Mouse (Mus musculus): Measurements from ENCODE around the gene Sept1. TPM values are rescaled to one million over a fixed set of nuclear protein-coding genes. Genes with fewer than 3 reads are reported as not detected.
A peak's percentile ranks its signal among the peaks of the same experiment; 100 is the strongest.

Sept1 gene
- polyA plus RNA-seq, 1 experiment from 2014 or later: 12.9 TPM

DNA sequence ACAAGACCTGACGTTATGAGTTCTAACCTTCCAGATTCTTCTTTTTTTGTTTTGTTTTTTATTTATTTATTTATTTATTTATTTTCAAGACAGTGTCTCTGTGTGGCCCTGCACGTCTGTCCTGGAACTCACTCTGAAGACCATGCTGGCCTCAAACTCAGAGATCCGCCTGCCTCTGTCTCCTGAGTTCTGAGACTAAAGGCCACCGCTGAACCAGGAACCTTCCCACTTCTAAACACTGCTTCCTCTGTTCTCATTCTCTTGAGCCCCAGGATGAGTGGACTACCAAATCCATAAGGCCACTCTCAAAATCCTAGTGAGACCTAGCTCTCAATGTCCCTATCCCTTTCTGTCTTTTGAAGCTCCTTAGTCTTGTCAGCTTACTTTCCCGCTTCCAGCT, 23.1 kb downstream of the Sept1 start:
- Histone ChIP-seq H3K9me3 (ENCODE audit: control insufficient read depth, low read length) (no peaks in the 10 kb centered on the region), H3K9ac (ENCODE audit: low read length) (no peak overlapping the region), H3K27ac (ENCODE audit: low read depth) (0 out of 2 replicates have a peak overlapping the region, but pooled peaks have one; percentile 79), H3K27me3 (replicated peaks; ENCODE audit: control insufficient read depth, insufficient read depth, low read length) (no peaks in the 10 kb centered on the region), H3K36me3 (ENCODE audit: control insufficient read depth, insufficient read depth, low read length) (0 out of 2 replicates have a peak, but pooled peaks cover 3% of the 10 kb centered on the region), H3K4me2 (ENCODE audit: low read length) (peak overlapping the region; percentile 73), H3K4me3 (ENCODE audit: low read depth, low read length) (no peak overlapping the region; the same call in 1 of the 2 replicates), H3K4me1 (replicated peaks; ENCODE audit: control insufficient read depth, insufficient read depth, low read length) (peaks cover 16% of the 10 kb centered on the region)
- ATAC-seq (replicated peaks; ENCODE audit: low FRiP score, low TSS enrichment, low read depth): no peak
- DNase-seq (ENCODE audit: low spot score): no peak
- 76% methylated on average over 5 of the region's 5 CpGs for WGBS

DNA sequence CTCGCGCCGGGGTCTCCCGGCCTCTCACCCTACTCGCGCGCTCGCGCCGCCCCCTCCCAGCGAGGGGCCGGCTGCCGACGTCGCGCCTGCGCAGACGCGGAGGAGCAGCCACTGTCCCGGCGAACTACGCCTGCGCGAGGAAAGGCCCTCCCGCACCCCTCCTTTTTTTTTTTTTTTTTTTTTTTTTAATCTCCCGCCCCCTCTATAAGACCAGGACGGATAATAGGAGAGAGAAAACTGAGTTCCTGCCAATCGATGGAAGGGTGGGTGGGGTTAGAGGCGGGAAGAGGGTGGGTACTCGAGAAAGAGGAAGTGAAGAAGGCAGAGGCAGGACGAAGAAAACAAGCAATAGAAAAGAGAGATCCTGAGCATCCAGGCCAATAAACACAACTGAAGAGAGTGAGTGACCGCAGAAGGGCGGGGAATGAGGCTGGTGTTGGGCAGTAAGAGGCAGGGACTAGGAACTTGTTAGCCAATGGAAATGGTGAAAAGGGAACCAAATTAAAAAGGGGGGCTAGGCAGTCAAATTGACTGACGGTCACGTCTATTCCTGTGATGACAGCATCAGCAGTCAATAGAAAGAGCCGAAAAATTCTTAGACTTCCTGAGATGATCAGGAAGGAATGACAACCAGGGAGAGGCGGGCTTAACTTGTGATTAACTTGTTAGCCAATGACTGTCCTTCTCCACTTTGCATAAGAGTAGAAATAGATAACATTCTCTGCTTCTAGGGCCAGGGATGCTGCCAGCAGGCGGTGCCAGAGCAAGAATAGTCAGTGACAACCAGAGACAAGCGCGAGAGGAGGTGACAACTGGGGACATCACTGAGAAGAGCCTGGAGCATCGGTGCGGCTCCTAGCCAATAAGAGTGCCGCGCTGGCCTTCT, 24.1 kb downstream of the Sept1 start, which contains the start of gene Mylpf:
Gene Mylpf, plus strand, starts transcription at position 338 of the 886 bp plus-strand sequence.
- H3K4me1 ChIP-seq (replicated peaks; ENCODE audit: control insufficient read depth, insufficient read depth, low read length): peaks cover 16% of the 10 kb centered on the region
- no peaks in the 10 kb centered on the region for H3K27me3 ChIP-seq (replicated peaks; ENCODE audit: control insufficient read depth, insufficient read depth, low read length)
- H3K36me3 ChIP-seq (ENCODE audit: control insufficient read depth, insufficient read depth, low read length): peaks cover 10% of the 10 kb centered on the region
- 0% methylated on average over 43 of the region's 44 CpGs for WGBS
- no peaks in the 10 kb centered on the region for H3K9me3 ChIP-seq (ENCODE audit: control insufficient read depth, low read length)
- peak within 1 kb of the TSS; percentile 79 for H3K27ac ChIP-seq (ENCODE audit: low read depth)
- peak within 1 kb of the TSS; percentile 91 for H3K9ac ChIP-seq (ENCODE audit: low read length)
- DNase-seq (ENCODE audit: low spot score) (peak; percentile 91), ATAC-seq (replicated peaks; ENCODE audit: low FRiP score, low TSS enrichment, low read depth) (peak; percentile 92)
- peak within 1 kb of the TSS; percentile 92 for H3K4me2 ChIP-seq (ENCODE audit: low read length)
- peak within 1 kb of the TSS; percentile 90 for H3K4me3 ChIP-seq (ENCODE audit: low read depth, low read length)

DNA sequence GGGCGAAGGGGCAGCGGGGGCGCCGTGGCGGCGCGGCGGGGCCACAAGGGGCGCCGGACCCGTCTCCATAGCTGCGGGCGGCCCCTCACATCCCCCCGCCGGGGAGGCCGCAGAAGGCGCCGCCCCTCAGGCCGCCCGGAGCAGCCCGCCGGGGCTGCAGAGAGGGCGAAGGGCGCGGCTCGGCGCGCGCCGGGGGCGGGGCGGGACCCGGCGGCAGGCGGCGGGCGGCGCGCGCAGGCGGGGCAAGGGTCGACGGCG, 24.7 kb downstream of the Sept1 start, which contains the start of gene Tbc1d10b:
Gene Tbc1d10b, minus strand, starts transcription at position 174 of the 258 bp plus-strand sequence.
- peak; percentile 71 for ATAC-seq (replicated peaks; ENCODE audit: low FRiP score, low TSS enrichment, low read depth)
- Histone ChIP-seq H3K4me2 (ENCODE audit: low read length) (peak within 1 kb of the TSS; percentile 92), H3K9ac (ENCODE audit: low read length) (peak within 1 kb of the TSS; percentile 91), H3K4me1 (replicated peaks; ENCODE audit: control insufficient read depth, insufficient read depth, low read length) (peaks cover 16% of the 10 kb centered on the region), H3K36me3 (ENCODE audit: control insufficient read depth, insufficient read depth, low read length) (peaks cover 16% of the 10 kb centered on the region), H3K27ac (ENCODE audit: low read depth) (peak within 1 kb of the TSS; percentile 79), H3K27me3 (replicated peaks; ENCODE audit: control insufficient read depth, insufficient read depth, low read length) (no peaks in the 10 kb centered on the region), H3K9me3 (ENCODE audit: control insufficient read depth, low read length) (no peaks in the 10 kb centered on the region), H3K4me3 (ENCODE audit: low read depth, low read length) (peak within 1 kb of the TSS; percentile 90)
- under 1% methylated on average over 32 of the region's 44 CpGs for WGBS
- DNase-seq (ENCODE audit: low spot score): no peak

GRCm38 (mm10) chr7:127207374-127208294, 25.3 kb downstream of the Sept1 start:
- DNase-seq (ENCODE audit: low spot score) (peak; percentile 75), ATAC-seq (replicated peaks; ENCODE audit: low FRiP score, low TSS enrichment, low read depth) (peak; percentile 23)
- peak overlapping the region; percentile 91 for H3K9ac ChIP-seq (ENCODE audit: low read length)
- H3K4me2 ChIP-seq (ENCODE audit: low read length): peak overlapping the region; percentile 92
- peak overlapping the region; percentile 90 for H3K4me3 ChIP-seq (ENCODE audit: low read depth, low read length)
- under 1% methylated on average over 48 of the region's 53 CpGs for WGBS
- peaks cover 22% of the 10 kb centered on the region for H3K36me3 ChIP-seq (ENCODE audit: control insufficient read depth, insufficient read depth, low read length)
- no peaks in the 10 kb centered on the region for H3K9me3 ChIP-seq (ENCODE audit: control insufficient read depth, low read length)
- peak overlapping the region; percentile 59 for H3K27ac ChIP-seq (ENCODE audit: low read depth)
- peaks cover 16% of the 10 kb centered on the region for H3K4me1 ChIP-seq (replicated peaks; ENCODE audit: control insufficient read depth, insufficient read depth, low read length)
- H3K27me3 ChIP-seq (replicated peaks; ENCODE audit: control insufficient read depth, insufficient read depth, low read length): no peaks in the 10 kb centered on the region

- H3K27ac ChIP-seq (ENCODE audit: low read depth): peak overlapping the region; percentile 59; the same call in 1 of the 2 replicates
- WGBS: 44% methylated on average over 2 of the region's 2 CpGs
- no peak for DNase-seq (ENCODE audit: low spot score)
- H3K4me1 ChIP-seq (replicated peaks; ENCODE audit: control insufficient read depth, insufficient read depth, low read length): peaks cover 16% of the 10 kb centered on the region
- no peak for ATAC-seq (replicated peaks; ENCODE audit: low FRiP score, low TSS enrichment, low read depth)
- H3K9me3 ChIP-seq (ENCODE audit: control insufficient read depth, low read length): no peaks in the 10 kb centered on the region
- H3K36me3 ChIP-seq (ENCODE audit: control insufficient read depth, insufficient read depth, low read length): peaks cover 32% of the 10 kb centered on the region
- no peaks in the 10 kb centered on the region for H3K27me3 ChIP-seq (replicated peaks; ENCODE audit: control insufficient read depth, insufficient read depth, low read length)
- H3K9ac ChIP-seq (ENCODE audit: low read length): peak overlapping the region; percentile 91
- H3K4me2 ChIP-seq (ENCODE audit: low read length): peak overlapping the region; percentile 92
- H3K4me3 ChIP-seq (ENCODE audit: low read depth, low read length): peak overlapping the region; percentile 90
Observed at GRCm38 (mm10) chr7:127206606-127207005, 26.3 kb downstream of the Sept1 start.

GRCm38 (mm10) chr7:127196484-127196883, 36.4 kb downstream of the Sept1 start:
- H3K4me3 ChIP-seq (ENCODE audit: low read depth, low read length): peak overlapping the region; percentile 63
- H3K9me3 ChIP-seq (ENCODE audit: control insufficient read depth, low read length): no peaks in the 10 kb centered on the region
- peaks cover 83% of the 10 kb centered on the region for H3K36me3 ChIP-seq (ENCODE audit: control insufficient read depth, insufficient read depth, low read length)
- WGBS: 54% methylated on average over 11 of the region's 11 CpGs
- peak overlapping the region; percentile 75 for H3K4me2 ChIP-seq (ENCODE audit: low read length)
- no peak for DNase-seq (ENCODE audit: low spot score)
- H3K27ac ChIP-seq (ENCODE audit: low read depth): peak overlapping the region; percentile 82
- H3K9ac ChIP-seq (ENCODE audit: low read length): peak overlapping the region; percentile 73
- H3K27me3 ChIP-seq (replicated peaks; ENCODE audit: control insufficient read depth, insufficient read depth, low read length): no peaks in the 10 kb centered on the region
- H3K4me1 ChIP-seq (replicated peaks; ENCODE audit: control insufficient read depth, insufficient read depth, low read length): peaks cover 14% of the 10 kb centered on the region
- ATAC-seq (replicated peaks; ENCODE audit: low FRiP score, low TSS enrichment, low read depth): no peak

DNA sequence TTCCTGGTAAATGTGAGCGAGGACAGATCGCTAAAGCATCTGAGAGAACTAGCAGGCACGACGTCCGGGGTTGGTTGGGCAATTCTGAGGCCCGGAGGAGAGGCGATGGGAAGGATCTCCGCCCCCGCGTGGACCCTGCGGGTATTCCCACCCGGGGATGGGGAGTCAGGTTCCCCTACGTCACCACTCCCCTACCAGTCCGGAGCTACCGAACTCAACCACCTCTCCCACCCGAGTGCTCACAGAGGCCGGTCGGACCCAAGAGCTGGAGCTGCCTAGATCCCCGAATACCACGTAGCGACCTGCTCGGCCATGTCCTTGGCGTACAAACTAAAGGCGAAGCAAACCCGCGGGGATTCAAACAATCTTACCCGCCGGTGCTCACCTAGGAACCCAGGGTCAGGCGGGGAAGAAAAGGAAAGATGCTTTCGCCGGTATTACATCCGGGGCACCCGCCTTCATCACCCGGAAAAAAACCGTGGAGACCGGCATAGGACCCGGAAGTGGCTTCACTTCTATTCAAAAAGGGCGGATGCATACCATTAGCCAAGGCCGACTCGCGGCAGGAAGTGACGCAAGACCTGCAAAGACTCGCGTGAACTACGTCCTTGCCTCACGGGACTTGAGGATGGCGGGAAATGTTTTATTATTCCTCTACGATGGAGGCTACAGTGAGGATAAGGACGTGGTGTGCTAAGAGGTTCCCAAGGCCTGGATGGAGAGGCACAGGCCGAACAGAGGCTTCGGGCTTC, 37.2 kb downstream of the Sept1 start, which contains the start of gene Cd2bp2:
Gene Cd2bp2, minus strand, starts transcription at position 507 of the 752 bp plus-strand sequence.
- no peaks in the 10 kb centered on the region for H3K9me3 ChIP-seq (ENCODE audit: control insufficient read depth, low read length)
- peaks cover 80% of the 10 kb centered on the region for H3K36me3 ChIP-seq (ENCODE audit: control insufficient read depth, insufficient read depth, low read length)
- H3K27ac ChIP-seq (ENCODE audit: low read depth): peak within 1 kb of the TSS; percentile 82
- H3K4me2 ChIP-seq (ENCODE audit: low read length): peak within 1 kb of the TSS; percentile 75
- peaks cover 14% of the 10 kb centered on the region for H3K4me1 ChIP-seq (replicated peaks; ENCODE audit: control insufficient read depth, insufficient read depth, low read length)
- peak; percentile 95 for DNase-seq (ENCODE audit: low spot score)
- peak; percentile 96 for ATAC-seq (replicated peaks; ENCODE audit: low FRiP score, low TSS enrichment, low read depth)
- under 1% methylated on average over 51 of the region's 51 CpGs for WGBS
- H3K4me3 ChIP-seq (ENCODE audit: low read depth, low read length): peak within 1 kb of the TSS; percentile 63
- no peaks in the 10 kb centered on the region for H3K27me3 ChIP-seq (replicated peaks; ENCODE audit: control insufficient read depth, insufficient read depth, low read length)
- H3K9ac ChIP-seq (ENCODE audit: low read length): peak within 1 kb of the TSS; percentile 73

- 62% methylated on average over 7 of the region's 7 CpGs for WGBS
- Histone ChIP-seq H3K36me3 (ENCODE audit: control insufficient read depth, insufficient read depth, low read length) (peaks cover 69% of the 10 kb centered on the region), H3K27ac (ENCODE audit: low read depth) (no peak overlapping the region), H3K9me3 (ENCODE audit: control insufficient read depth, low read length) (no peaks in the 10 kb centered on the region), H3K4me2 (ENCODE audit: low read length) (peak overlapping the region; percentile 75), H3K9ac (ENCODE audit: low read length) (peak overlapping the region; percentile 73), H3K4me1 (replicated peaks; ENCODE audit: control insufficient read depth, insufficient read depth, low read length) (peaks cover 14% of the 10 kb centered on the region), H3K4me3 (ENCODE audit: low read depth, low read length) (peak overlapping the region; percentile 63), H3K27me3 (replicated peaks; ENCODE audit: control insufficient read depth, insufficient read depth, low read length) (no peaks in the 10 kb centered on the region)
- ATAC-seq (replicated peaks; ENCODE audit: low FRiP score, low TSS enrichment, low read depth) (no peak), DNase-seq (ENCODE audit: low spot score) (no peak)
Observed at GRCm38 (mm10) chr7:127194633-127195029, 38.3 kb downstream of the Sept1 start.
